Mouse (Mus musculus) kidney, adult 8-10 months (tissue): Measurements from ENCODE around the gene Dlst.

Experiments used
- DNase-seq, 2 experiments: peaks; one replicate each; pipeline ENCODE4 v3.0.0; 2022

Dlst gene

DNA sequence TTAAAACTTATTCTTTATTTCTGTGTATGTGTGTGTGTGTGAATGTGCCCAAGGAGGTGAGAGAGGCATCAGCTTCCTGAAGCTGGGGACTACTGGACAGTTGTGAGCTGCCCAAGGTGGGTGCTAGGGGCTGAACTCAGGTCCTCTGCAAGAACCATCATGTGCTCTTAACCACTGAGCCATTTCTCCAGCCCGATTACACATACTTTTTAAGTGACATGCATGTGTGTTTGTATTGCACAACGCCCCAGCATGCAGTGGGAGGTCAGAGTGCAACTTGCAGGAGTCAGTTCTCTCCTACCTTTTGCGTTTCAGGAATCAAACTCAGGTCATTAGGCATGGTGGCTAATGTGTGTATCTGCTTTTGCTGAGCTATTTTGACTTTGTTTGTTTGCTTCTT is 42.4 kb downstream of the Dlst start:
- DNase-seq, result no peak

DNA sequence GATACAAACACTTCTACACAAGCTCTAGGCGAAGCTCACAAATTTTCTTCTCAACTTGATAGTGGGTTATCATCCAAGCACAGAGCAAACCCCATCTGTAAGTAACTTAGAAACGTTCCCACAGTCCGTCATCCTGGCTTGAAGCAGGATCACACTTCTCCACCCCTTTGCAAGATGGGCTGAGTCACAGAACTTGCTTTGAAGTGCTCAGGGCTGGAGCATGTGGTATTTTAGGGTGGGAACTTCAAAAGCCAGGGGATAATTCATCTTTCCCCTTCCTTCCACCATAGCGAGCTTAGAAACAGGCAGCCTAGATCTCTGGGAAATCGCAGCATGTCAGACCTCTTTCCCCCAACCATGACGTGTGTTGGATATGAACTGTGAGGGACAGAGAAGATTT is 45.7 kb downstream of the Dlst start:
- no peak for DNase-seq

DNA sequence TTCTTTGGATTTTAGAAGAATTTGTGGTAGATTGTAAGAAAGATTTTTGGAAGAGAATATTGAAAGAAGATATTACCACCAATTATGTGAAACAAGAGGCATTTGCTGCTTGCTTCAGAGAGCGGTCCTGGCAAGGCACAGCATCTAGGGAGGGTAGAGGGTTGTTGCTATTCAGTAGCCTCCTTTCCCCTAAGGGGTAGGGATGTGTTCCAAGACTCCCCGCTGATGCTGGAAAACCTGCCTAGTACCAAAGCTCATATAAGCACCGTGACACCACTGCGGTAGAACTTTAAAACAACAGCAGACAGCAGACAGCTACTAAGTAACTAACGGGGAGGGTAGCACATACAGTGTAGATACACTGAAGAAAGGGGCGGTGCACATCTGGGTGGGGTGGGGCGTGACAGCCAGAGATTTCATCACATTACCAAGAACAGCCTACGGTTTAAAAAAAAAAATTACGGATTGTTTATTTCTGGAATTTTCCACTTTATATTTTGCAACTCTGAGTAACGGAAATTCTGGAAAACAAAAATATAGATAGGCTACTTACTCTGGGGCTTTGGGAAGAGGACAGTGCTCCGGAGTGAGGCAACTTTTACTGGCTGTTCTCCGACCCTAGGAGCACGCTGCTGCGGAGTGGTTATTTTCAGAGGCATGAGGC is 47.3 kb downstream of the Dlst start:
- no peak for DNase-seq

DNA sequence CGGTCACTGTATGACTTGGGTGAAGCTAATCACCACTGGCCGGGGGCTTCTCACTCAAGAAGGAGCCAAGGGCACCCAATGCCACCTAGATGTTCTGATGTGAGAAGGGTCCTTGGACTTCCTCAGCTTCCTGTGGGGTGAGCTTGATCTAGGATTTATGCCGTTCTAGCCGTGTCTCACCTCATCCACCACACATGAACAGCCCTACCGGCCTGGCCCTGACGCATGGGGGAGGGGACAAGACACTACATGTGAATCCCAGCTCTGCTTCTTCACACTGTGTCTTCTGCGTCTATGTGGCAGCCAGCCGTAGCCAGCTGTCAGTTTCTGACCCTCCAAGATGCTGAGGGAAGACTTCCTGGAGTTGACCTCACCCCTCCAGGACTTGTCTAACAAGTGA is 48.2 kb downstream of the Dlst start:
- no peak for DNase-seq

DNA sequence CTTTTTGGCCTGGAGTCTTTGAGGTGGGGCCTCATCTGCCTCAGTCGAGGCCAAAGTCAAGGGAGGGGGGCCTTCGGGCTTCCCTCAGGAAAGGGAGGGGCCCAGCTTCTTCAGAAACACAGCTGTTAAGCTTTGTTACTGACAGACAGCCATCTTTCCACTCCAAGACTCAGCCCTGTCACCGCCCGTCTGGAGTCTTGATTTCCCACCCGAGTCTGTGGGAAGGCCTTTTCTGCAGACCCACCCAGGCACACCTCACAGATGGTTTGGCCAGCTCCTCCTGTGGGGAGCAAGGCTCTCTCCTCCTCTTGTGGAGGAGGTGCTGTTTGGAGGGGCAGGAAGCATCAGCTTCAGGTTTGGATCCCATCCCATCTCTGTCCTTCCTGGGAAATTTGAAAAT is 49.0 kb downstream of the Dlst start:
- no peak for DNase-seq

DNA sequence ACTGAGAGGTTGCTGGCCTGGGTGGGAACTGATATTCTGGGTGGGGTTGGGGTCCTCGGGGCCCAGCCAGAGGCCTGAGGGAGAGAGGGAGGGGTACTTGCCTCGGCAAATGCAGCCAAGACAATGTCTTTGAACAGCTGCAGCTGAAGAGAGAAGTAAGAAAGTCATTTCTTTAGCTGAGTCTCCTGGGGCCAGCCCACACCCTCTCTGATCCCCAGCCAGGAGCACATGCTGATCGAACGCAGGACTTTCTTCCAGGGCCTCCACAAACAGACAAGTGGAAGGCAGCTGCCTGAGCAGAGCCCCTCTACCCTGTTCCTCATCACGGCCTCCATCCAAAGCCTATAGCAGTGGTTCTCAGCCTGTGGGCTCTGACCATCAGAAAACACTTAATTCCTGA is 54.4 kb downstream of the Dlst start:
- DNase-seq, result no peak

DNA sequence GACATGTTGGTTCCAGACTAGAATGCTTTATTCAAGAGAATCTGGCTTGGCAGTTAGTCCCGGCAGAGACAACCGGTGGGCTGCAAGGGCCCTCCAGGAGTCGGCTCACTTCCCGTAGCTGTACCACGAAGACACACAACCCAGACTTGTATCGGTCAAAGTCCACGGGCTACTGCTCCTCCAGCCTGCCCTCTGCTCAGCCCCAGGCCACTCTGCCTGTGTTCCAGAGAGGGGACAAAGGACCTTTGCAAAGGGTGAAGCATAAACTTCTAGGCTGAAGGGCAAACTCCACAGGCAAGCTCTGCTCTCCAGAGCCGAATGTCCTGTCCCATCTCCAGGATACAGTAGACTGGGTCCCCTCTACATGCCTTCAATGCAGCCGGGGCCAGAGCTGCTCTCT is 56.0 kb downstream of the Dlst start:
- peak; percentile 27 to 30 for DNase-seq

DNA sequence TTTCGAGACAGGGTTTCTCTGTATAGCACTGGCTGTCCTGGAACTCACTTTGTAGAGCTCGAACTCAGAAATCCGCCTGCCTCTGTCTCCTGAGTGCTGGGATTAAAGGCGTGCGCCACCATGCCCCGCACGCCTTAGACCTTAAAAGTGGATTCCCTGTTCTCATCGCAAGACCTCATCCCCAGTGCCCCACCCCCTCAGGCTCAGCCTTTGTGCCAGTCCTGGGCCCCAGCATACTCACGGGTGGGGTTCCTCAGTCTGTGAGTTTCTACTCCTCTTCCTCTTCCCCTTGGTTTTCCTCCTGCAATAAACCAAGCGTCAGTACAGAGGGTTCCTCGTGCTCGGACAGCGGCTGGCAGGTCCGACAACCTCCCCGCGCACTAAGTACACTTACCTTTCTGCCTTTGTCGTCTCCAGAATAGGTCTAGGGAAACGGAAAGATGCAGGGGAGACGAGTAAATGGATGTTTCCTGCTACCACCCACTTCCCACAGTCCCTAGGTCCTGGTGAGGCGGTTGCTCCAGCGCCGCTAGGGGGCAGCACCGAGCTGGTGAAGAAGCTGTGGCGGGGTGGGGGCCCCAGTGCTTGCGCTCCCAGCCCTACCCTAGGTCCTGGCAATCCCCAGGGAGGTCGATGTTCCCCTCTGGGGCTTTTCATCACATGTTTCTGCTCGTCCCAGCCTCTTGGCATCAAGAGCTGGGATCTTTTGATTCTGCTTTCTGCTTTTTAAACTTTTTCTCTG is 58.7 kb downstream of the Dlst start:
- DNase-seq, result peak; percentile 38 to 69

DNA sequence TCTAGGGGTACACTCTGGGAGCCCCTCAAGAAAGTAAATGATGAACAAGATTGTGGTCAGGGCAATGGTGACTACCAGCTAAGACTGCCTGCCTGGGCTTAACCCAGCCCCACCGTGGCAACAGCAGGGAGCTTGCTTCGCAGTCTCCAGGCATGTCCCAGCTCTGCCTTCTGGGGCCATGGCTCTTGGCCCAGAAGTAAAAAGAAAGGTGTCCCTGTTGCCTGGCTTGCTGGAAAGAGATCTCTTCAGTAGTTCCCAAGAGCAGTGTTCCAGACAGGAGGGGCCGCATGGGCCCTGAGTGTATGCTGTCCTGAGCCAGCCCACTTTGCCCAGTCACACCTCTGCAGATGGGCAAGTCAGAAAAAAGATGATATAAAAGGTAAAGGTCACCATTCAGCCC is 59.2 kb downstream of the Dlst start:
- DNase-seq, result no peak

DNA sequence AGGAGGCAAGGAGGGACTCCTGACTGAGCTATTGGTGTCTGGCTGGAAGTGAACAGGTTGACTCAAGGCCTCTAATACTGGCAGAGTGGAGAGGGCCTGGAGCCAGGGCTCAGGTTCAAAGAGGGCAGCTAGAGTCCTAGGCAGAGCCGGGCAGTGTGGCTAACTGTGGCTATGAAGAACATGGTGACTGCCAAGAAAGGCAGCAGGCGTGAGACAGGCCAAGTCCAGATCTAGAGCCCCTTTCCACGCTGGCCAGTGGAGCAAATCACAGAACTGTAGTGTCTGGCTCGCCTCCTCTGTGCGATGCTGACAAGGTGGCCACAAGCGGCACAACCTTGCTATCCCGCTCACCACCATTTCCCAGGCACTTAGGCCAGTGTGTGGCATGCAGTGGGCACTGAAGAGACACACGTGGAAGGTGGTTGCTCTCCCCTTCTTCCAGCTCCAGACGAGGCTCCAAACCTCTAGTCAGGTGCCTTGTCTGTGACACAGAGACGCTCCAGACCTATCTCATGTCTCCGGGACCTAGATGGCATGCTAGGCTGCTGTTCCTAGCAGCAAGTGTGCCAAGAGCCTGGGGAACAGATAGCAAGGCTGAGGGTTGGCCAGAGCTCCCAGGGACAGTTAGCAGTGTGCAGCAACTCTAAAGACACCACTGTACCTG is 59.8 kb downstream of the Dlst start:
- DNase-seq, result peak; percentile 54 to 56

DNA sequence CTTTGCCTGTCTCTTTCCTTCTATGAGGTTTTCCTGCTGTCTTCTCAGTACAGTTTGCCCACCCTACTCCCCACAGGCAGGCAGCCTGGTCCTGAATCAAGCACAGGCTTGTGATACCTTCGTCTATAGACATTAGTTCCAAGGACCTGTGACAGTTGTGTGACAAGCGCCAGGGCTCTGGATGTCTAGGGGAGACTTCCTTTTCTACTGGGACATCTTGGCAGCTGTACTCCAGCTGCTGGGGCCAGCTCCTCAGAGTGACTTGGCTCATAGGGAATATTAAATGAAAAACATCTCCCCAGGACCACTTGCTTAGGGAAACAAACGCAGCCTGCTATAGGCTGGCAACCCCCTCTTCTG is 60.3 kb downstream of the Dlst start:
- no peak for DNase-seq

DNA sequence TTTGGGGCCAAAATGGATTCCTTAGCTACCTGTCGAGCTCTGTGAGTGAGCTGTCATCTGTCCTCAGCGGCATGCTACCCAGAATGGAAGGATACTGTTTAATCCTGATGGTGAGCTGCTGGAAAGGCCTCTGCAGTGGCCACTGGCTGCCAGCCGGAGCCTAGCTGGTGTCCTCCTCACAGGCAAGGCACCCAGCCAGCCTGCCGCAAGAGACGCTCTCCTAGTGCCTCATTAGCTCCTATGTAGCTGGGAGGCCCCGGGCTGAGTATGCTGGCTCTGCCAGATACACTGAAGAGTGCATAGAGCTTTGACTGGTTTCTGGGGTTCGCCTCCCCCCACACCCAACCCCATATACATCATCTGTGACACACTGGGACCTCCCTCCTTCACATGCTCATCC is 63.4 kb downstream of the Dlst start:
- DNase-seq, result no peak

DNA sequence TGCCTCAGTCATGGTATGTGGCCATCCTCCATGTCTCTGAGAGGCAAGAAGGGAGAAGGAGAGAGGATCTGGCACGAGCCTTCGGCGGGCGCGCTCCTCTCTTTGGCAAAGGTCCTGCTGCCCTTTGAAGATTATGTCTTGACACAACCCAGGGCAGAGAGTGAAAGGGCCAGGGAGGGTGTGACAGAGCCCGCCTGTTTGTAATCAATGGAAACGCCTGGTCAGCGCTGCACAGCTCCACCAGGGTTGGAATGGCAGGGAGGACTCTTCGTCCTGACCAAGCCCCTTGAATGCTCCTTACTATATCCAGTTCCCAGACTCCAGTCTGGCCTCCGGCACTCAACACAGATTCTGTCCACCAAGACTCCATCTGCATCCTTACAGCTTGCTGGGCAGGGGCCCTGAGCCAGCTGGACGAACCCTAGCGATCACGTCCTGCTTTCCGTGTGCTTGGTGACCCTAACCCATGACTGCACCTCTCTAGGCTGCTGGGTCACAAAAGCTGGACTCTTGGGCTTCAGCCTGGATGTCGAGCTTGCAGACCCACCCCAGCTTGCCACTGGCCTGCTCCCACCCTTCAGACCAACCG is 64.5 kb downstream of the Dlst start:
- no peak for DNase-seq

DNA sequence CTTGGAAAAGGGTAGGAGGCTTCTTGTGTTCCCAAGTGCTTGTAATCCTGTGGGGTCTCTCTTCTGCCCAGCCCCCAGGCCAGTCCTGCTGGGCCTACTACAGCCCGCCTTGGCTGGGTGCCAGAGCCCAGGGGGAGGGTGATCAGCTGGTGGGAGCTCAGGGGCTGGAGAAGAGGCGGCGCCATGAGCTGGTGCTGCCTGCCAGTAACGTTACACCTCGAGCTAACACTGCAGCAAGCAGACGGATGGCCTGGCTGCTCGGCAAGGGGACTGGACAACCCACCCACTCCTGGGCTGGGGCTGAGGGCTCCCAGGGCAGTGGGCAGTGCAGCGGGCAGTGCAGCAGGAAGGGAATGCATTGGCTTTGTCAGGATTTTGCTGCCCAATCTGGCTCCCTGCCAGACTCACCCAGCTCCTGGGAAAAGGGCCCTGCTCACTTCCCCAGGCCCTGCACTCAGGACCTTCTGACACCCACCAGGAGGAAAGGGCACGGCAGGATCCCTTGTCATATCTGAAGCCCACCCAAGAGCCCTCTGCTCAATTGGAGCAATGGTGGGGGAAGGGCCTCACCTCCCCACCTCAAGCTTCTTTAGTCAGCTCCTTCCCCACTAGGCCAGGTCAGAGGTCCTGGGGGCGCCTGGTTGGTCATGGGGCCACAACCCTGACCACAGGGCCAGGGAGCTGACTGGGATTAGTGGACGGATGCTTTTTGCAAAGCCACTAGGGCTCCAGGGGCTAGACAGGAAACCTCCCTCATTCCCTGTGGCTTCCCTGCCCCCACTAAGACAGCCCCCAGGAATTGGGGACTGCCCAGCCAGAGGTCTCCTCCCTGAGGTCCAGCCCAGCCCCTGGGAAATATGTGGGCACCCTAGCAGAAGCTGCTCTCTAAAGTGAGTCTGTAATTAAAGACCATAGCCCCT is 65.6 kb downstream of the Dlst start:
- no peak for DNase-seq

DNA sequence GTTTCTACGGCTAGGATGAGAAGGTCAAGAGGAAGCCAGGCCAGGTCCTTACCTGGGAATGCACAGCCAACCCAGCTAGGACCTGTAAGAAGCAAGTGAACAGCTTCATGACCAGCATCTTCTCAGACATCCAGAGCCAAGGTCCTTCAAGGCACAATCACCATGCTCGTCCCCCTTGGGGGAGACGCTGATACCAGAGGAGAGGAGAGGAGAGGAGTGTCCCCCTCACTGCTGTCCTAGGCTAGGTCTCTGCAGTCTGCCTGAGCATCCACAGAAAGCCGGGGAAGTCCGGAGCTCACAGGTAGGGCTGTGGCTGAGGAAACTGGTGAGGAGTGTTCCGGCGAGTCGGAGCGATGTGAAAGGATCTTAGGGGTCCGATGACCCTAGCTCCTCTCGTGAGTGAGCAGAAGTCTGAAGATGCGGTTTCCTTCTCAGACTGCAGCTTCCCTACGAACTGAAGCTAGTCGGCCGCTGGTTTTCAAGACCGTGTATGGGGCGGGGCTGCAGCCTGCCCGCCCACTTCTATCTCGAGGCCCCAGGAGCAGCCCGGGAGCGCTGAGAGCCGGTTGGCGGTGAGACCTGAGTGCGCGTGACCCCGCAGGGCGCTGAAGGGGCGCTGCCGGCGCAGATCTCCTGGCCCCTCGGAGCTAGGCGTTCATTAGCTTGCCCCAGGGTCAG is 66.4 kb downstream of the Dlst start:
- DNase-seq, result peak in 1 of 2 experiments; percentile 13

DNA sequence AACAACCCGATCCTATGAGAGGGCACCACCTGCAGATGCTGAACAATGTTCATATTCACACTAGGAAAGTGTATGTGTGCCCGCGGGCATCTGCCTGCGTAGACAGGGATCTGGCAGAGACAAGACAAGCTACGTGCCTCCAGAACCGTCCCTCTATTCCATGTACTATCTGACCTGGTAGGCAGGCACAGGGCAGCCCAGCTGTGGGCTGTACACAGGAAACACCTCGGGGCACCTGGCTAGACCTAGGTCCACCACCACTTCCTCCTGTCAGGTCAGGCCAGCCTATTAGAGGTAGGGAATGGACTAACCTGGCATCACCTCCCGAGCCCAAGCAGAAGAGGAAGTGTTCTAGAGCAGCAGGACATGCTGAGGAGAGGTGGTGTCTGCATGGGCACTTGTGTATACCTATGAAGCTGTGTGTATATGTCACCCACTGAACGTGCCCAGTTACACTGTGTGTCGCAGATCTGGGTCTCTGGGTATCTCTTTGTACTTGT is 67.2 kb downstream of the Dlst start, which contains the start of gene Pgf:
Pgf (minus strand) TSS at position 51 of the 500 bp plus-strand sequence.
- no peak for DNase-seq

DNA sequence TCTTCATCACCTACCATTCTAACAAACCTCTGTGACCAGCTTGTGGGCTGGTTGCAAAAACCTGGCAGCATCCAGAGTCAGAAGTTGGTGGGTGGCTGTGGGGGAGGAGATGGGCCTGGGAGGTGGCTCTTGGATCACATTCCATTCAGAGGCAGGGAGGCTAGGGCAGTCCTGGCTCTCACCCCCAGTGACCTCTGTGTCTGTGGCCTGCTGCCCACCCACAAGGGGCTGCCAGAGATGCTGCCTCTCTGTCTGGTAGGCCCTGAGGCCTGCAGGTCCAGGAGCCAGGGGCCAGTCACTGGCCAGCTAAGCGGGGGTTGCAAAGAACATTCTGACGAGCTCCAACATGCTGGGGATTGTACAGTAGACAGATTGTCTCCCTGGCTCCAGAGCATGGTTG is 67.7 kb downstream of the Dlst start:
- no peak for DNase-seq

DNA sequence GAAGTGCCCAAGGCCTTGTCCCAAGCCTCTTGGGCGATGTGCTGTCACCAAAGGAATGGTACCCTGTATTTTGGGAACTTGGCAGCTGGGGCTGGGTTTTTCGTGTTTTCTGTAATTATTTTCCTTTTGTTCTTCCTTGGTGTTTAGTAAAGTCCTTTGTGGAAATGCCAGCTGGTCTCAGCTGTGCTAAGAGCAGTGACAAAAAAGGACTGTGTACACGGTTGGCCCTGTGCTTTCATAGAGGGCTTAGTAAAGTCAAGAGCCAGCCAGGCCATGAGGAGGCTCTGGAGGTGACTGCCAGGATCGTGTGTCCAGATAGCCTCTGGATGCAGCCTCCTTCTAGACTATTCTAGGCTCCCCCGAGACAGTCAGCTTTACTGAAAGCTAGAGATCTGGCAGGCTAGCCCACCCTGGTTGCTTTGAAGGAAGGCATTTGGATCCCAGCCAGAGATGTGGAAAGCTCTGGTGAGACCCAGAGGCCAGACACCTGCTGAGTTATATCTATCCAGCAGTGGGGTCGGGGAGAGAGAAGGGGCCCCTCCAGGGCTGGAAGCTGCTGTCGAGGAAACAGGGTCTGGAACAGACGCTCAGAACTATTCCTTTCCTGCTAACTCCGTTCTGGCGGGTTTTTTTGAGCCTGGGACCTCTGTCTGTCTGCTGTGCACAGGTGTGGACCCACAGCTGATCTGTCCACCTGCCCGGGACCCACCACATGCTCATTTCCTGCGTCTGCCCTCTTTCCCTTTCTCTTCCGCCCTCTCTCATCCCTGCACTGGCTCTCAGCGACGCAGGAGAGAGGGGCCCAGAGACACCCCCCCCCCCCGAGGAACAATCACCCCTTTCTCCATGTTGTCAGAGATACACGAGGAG is 71.1 kb downstream of the Dlst start:
- DNase-seq, result no peak

DNA sequence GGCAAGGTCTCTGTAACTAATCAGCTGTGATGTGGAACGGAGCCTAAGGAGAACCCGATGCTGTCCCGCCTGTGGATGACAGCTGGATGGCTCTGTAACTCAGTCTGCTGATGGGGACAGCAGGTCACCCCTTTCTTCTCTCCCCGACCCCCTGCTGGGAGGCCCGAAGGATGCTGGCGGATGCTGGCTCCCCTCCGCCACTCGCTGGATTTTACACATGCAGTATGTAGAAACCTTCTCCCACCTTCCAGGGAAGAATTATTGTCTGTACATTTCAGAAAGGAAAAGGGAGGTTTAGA is 71.7 kb downstream of the Dlst start:
- no peak for DNase-seq

DNA sequence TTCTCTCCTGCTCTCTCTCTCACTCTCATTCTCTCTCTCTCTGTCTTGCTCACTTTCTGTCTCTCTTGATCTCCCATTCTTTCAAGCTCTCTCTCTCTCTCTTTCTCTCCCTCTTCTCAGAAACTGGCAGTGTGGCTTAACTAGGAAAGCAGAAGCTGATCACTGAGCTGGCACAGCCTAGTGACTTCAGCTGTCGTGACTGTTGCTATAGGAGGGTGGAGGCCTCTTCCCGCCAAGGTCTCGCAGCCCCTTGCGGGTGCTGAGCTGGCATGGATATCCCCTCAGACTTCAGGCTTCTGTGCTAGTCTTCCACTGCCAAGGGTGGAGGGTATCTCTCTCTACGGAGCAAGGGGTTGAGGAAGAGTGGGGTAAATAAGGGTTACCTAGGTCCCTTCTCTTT is 72.3 kb downstream of the Dlst start:
- no peak for DNase-seq

DNA sequence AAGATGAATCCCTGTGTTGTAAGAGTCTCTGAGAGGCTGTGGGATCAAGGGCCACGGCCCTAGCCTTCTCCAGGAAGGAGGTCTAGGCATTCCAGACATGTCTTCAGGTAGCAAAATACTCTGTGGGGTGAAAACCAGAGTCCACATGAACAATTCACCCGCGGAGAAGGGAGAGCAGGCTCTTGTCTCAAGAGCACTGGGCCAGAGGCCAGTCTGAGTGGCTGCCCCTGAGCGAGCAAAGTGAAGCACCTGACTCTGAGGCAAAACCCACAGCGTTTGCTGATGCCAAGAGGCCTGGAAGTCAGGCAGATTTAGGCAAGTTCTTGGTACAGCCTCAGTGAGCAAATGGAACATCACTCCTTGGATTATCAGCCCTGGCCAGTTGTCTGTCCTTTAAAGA is 73.5 kb downstream of the Dlst start:
- no peak for DNase-seq
